Mouse (Mus musculus) gastrocnemius, postnatal 14 days (tissue): ENCODE measurements around the gene Hspb7. TPM values are rescaled to one million over a fixed set of nuclear protein-coding genes. Genes with fewer than 3 reads are reported as not detected.
A peak's percentile ranks its signal among the peaks of the same experiment; 100 is the strongest.

Experiments used
- DNase-seq: peaks from one replicate; pipeline ENCODE4 v3.0.0; 2021; ENCODE audit warnings: mixed read lengths
- intact Hi-C: fragments of 180-260 bp; cut with DNase I; formaldehyde crosslinking; loops from one replicate; pipeline ENCODE4 v1.15.1; 2025; ENCODE audit warnings: low total_unique reads
- total RNA-seq, 2 experiments: library from RNA; stranded (reverse); gene quantifications; 2 replicates each; pipeline ENCODE4 v1.2.3; 2021

The Hspb7 gene
- total RNA-seq, 2 experiments from 2014 or later: 218 to 313 TPM

DNA sequence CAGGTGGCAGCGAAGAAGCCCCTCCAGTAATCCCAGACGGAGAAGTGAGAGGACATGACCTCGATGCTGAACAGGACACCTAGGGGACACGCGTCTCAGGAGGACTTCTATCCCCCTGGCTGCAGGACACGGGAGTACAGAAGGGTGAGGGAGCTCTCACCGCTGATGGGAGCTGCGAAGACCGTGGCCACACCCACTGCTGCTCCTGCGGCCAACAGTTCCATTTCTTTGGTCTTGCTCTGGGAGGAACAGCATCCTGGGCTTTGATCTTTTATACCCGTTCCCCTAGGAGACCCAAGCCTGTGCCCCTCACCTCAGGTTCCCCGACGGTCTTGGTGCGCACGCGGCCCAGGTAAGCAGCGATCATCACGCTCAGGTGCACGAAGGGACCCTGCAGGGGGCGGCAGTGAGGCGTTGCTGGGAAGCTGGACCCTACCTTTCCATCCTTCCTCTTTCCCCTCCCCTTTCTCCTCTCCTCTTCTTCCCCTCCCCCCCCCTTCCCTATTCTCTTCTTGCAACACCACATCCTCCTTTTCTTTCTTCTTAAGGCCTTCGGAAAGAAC, 9.1 kb upstream of the Hspb7 start:
- no peak for DNase-seq
- intact Hi-C loops: no loop called here

- DNase-seq: no peak
- intact Hi-C loops: no loop called here
These were observed 4.7 kb upstream of the Hspb7 start, which contains the start of gene Clcnkb for GRCm38 (mm10) chr4:141415924-141416323. Gene Clcnkb, minus strand, starts transcription at chr4:141416014.

DNA sequence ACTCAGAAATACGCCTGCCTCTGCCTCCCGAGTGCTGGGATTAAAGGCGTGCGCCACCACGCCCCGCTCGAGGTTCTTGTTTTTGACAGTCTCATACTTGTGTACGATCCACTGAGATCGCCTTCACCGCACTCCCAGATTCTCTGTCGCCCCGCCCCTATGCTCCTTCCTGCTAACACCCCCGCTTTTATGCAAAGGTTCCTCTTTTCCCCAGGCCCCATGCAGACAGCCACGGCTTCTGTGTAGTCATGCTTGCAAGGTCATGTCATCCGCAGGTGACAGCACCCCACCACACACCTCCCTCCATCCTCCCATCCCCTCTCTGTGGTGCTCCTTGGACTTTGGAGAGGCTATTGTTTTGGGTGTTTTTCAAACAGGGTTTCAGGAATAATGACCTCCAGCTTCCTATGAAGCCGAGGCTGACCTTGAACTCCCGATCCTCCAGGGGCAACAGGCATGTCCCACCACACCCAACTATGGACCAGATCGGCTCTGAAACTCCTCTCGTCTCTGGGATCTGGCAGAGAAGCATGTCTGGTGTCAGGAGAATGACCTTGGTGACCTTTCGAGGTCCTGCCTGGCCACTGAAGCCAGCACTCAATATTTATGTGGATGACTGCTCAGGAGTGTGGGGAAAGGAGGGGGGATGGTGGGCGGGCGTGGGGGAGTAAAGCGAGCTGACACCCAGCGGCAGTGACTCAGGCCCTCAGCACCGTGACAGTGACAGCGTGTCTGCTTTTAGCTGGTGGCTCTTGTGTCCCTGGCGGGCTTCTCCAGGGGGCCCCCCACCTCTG, 984 bp upstream of the Hspb7 start:
- no peak for DNase-seq

DNA sequence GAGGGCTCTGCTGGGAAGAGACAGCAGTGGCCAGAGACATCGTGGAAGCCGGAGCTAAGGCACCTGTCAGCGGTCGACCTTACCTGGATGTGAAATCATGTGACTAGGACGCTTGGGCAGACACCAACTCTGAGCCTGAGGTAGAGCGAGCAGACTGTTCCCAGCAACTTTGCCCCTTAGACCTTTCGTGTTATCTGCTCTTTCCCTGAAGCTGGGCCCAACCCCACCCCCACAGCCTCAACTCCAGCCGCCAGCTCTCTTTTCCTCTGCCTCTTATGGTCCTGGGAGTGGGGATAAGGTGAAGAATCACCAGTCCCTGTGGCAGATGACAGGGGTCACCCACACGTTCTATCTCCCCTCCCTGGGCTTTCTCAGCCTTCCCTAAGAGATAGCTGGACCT, 307 bp downstream of the Hspb7 start:
- DNase-seq: no peak
- intact Hi-C loops: no loop called here

More for the DNA sequence above, 984 bp upstream of the Hspb7 start:
- intact Hi-C loops: no loop called here

GRCm38 (mm10) chr4:141421423-141421822, 844 bp downstream of the Hspb7 start:
- intact Hi-C loops: no loop called here
- peak; percentile 82 for DNase-seq

GRCm38 (mm10) chr4:141422841-141423240, 2.3 kb downstream of the Hspb7 start:
- DNase-seq: no peak
- intact Hi-C loops: no loop called here

DNA sequence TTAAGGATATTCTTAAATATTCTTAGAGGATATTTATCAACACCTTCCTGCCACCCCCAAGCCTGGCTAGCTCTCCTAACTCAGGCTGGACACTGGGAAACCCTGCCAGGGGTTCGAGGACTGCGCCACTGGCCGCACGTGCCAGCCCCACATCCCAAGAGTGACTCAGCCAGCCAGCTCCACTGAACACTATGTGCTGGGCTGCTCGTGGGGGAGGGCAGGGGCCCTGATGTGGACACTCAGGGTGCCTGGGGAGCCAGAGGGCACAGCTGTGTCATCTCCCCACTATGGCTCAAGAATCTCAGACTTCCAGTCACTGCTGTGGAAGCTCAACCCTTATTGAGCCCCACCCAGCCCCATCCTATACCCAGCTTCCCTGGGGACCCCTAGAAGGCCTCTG, 2.7 kb downstream of the Hspb7 start:
- no peak for DNase-seq

GRCm38 (mm10) chr4:141423691-141424431, 3.3 kb downstream of the Hspb7 start:
- intact Hi-C loops: no loop called here
- no peak for DNase-seq

More for the DNA sequence above, 2.7 kb downstream of the Hspb7 start:
- intact Hi-C loops: no loop called here

DNA sequence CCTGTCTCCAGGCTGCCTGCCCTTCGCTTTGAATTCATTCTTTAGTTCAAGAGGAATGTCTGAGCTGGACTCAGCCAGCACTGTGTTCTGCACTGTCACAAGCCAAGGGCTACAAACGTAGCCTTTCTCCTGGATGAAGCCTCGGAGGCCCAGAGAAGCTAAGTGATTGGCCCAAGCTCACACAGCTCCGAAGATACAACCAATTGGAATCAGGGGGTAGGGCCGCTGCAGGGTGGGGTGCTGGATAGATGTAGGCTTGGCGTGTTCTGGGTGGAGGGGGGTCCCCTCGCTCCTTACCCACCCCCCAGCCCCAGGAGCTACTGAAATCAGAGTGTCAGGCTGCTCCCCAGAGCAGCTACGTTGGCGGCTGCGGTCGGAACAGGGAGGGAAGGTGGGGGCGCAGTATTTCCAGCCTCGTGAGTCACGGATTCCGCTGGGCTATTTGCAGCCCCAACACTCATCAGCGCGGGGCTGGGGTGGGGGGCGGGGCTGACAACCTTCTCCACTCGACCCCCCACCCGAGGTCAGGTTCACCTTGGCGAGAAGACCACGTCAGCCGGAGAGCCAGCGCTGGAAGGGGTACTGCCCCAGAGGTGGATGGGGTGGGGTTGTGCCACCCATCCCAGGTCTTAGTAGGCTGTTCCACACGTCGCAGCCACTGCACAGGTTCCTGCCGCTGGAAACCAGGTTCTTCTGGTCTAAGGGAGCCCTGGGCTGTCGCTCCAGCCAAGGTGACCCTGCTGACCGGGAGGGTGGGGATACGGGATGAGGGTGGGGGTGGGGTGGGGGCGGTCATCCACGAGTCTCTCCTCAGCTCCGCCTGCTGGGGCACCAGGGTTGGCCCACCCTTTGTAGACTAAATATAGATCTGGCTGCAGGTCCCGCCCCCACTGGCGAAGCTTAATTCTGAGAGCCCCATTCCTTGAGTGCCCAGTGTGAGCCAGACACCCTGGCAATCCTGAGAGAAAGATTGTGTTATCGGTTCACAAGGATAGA, 5.2 kb downstream of the Hspb7 start:
- intact Hi-C loops: no loop called here
- peak; percentile 68 for DNase-seq

GRCm38 (mm10) chr4:141426796-141427745, 6.5 kb downstream of the Hspb7 start:
- intact Hi-C loops: no loop called here
- no peak for DNase-seq

- intact Hi-C loops: no loop called here
- DNase-seq: no peak
These were observed 7.3 kb downstream of the Hspb7 start for GRCm38 (mm10) chr4:141427921-141428320.

- DNase-seq: no peak
- intact Hi-C loops: no loop called here
These were observed 8.8 kb downstream of the Hspb7 start for GRCm38 (mm10) chr4:141429381-141429780.

DNA sequence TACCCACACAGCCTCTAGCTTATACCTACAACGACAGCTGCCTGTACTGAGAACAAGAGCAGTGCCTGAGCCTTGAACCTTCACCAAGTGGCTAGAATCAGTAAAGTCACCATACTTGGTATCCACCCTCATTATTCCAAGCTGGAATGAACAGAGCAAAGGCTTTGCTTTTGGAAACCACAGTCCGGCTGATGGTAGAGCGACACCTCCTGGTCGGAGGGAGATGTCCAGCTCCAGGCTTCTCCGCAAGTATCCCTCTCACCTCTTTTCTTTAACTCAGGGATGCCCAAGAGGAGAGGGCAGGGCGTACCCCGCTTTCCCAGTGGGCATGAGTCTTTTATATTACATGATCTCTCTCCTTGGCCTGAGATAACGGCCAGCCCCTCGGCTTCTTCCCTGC, 9.3 kb downstream of the Hspb7 start:
- intact Hi-C loops: no loop called here
- DNase-seq: peak; percentile 54

DNA sequence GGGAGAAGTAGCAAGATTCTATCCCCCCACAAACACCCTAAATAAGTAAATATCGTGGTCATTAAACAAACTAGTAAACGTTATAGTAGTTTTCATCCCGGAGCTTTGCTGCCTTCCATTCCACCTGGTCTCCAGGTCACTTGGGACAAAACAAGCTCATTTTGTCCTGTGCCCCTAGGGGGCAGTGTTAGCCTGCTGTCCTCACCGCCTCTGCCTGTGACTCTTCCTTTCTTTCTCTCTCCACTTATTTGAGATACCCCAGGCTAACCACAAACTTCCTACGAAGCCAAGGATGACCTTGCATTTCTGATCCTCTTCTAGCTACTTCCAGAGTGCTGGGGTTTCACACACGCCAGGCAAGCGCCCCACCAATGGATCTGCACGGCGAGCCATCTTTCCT, 10.4 kb downstream of the Hspb7 start:
- intact Hi-C loops: no loop called here
- peak; percentile 65 for DNase-seq

DNA sequence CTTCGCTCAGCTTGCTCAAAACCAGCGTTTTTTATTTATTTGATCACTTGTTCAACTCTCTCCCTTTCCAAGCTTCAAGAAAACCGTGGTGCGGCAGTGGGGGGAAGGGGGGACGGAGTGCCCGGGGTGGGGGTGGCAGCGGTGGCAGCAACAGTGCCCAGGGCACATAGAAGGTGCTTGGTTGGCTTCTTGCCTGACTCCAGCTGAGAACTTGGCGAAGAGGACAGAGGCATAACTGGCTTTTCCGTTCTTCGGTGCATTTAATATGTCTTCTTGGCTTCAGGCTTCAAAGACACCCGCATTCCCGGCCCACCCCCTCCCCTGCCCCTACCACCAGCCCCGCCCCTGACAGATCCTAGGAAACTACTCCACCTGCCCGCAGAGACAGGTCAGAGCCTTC, 12.1 kb downstream of the Hspb7 start:
- DNase-seq: no peak
- intact Hi-C loops: no loop called here

DNA sequence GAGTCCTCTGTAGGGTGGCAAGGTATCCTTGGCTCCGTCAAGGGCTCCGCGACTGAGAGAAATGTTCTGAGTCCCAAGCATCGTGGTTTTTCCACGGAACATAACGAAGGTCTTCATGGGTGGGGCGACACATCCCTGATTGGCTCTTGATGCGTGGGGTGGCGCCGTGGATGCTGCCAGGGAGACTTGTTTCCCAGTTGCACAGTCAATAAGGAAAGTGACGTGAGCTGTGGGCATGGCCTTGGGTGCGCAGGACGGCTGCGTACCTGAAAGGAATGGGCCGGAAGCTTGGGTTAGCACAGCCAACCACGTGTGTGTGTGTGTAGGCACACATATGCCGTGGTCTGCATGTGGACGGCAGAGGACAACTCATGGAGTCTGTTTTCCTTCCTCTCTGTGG, 12.6 kb downstream of the Hspb7 start:
- intact Hi-C loops: no loop called here
- DNase-seq: no peak

- intact Hi-C loops: no loop called here
- DNase-seq: no peak
These were observed 15.4 kb downstream of the Hspb7 start, which contains the start of gene Srarp for GRCm38 (mm10) chr4:141435974-141436373. Gene Srarp, minus strand, starts transcription at chr4:141436105.

- DNase-seq: no peak
- intact Hi-C loops: no loop called here
These were observed 18.7 kb downstream of the Hspb7 start for GRCm38 (mm10) chr4:141439083-141439803.
